Mouse (Mus musculus): Measurements from ENCODE around the gene Ramp2.

DNA sequence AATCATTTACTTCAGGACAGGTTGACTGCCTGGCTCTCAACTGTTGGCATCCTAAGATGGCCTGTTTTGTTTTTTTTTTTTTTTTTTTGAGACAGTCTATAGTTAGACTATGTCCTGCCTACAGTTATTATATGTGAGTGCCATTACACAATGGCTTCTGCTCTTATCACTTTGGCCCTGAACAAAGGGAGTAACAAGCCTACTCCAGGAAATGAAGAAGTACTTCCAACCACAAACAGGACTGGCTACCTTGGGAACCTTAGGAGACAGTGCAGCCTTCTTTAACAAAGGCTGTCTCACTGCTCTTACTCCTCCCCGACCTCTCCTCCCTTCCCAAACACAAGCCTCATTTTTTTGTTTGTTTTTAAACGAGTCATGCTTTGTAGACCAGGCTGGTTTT lies 25.0 kb upstream of the Ramp2 start:
- TF ChIP-seq CTCF (IDR thresholded peaks at IDR 0.05; ENCODE audit: borderline replicate concordance, control insufficient read depth, extremely low read depth, insufficient read depth, low read length, poor library complexity), result no peak
- no peak for TF ChIP-seq POLR2A (IDR thresholded peaks at IDR 0.05; ENCODE audit: control insufficient read depth, extremely low read depth, insufficient read depth, low read length, poor library complexity)

Data from thymus, adult 2 months (tissue).